Mouse (Mus musculus): Measurements from ENCODE around the gene Herc4. TPM values are rescaled to one million over a fixed set of nuclear protein-coding genes. Genes with fewer than 3 reads are reported as not detected.

The Herc4 gene
- polyA plus RNA-seq, 1 experiment from 2014 or later: 40.9 TPM

GRCm38 (mm10) chr10:63360502-63360901, 116.9 kb downstream of the Herc4 start:
- H3K4me3 ChIP-seq (ENCODE audit: low read length): no peak overlapping the region
- no peak for ATAC-seq (ENCODE audit: low read depth)
- H3K9ac ChIP-seq (ENCODE audit: low read length): no peak overlapping the region
- WGBS: 53% methylated on average over 1 of the region's 1 CpGs
- H3K9me3 ChIP-seq (ENCODE audit: control insufficient read depth, low read length): no peaks in the 10 kb centered on the region
- H3K4me2 ChIP-seq (ENCODE audit: low read depth, low read length): no peak overlapping the region
- H3K27me3 ChIP-seq (ENCODE audit: control insufficient read depth, insufficient read depth, low read depth, low read length): no peaks in the 10 kb centered on the region
- no peaks in the 10 kb centered on the region for H3K4me1 ChIP-seq (replicated peaks; ENCODE audit: control insufficient read depth, insufficient read depth, low read length)
- H3K27ac ChIP-seq (ENCODE audit: low read length): no peak overlapping the region
- no peaks in the 10 kb centered on the region for H3K36me3 ChIP-seq (ENCODE audit: control insufficient read depth, insufficient read depth, low read length)

GRCm38 (mm10) chr10:63365918-63366455, 122.4 kb downstream of the Herc4 start:
- no peak overlapping the region for H3K4me2 ChIP-seq (ENCODE audit: low read depth, low read length)

GRCm38 (mm10) chr10:63367386-63367785, 123.8 kb downstream of the Herc4 start:
- H3K27me3 ChIP-seq (ENCODE audit: control insufficient read depth, insufficient read depth, low read depth, low read length): no peaks in the 10 kb centered on the region
- no peak overlapping the region for H3K27ac ChIP-seq (ENCODE audit: low read length)
- no peak overlapping the region for H3K9ac ChIP-seq (ENCODE audit: low read length)
- no peak overlapping the region for H3K4me2 ChIP-seq (ENCODE audit: low read depth, low read length)
- ATAC-seq (ENCODE audit: low read depth): no peak
- no peaks in the 10 kb centered on the region for H3K36me3 ChIP-seq (ENCODE audit: control insufficient read depth, insufficient read depth, low read length)
- H3K4me3 ChIP-seq (ENCODE audit: low read length): no peak overlapping the region
- no peaks in the 10 kb centered on the region for H3K4me1 ChIP-seq (replicated peaks; ENCODE audit: control insufficient read depth, insufficient read depth, low read length)
- WGBS: 73% methylated on average over 6 of the region's 6 CpGs
- H3K9me3 ChIP-seq (ENCODE audit: control insufficient read depth, low read length): no peaks in the 10 kb centered on the region

More at GRCm38 (mm10) chr10:63365918-63366455, 122.4 kb downstream of the Herc4 start:
- Histone ChIP-seq H3K36me3 (ENCODE audit: control insufficient read depth, insufficient read depth, low read length) (no peaks in the 10 kb centered on the region), H3K9me3 (ENCODE audit: control insufficient read depth, low read length) (no peaks in the 10 kb centered on the region), H3K4me3 (ENCODE audit: low read length) (no peak overlapping the region), H3K27me3 (ENCODE audit: control insufficient read depth, insufficient read depth, low read depth, low read length) (no peaks in the 10 kb centered on the region), H3K27ac (ENCODE audit: low read length) (no peak overlapping the region), H3K4me1 (replicated peaks; ENCODE audit: control insufficient read depth, insufficient read depth, low read length) (no peaks in the 10 kb centered on the region), H3K9ac (ENCODE audit: low read length) (no peak overlapping the region)
- no peak for ATAC-seq (ENCODE audit: low read depth)
- WGBS: 51% methylated on average over 7 of the region's 7 CpGs

Other genes starting within 250 kb of the Herc4 start
- 103 and 108 TPM in 2 replicates for gene Hnrnph3, start 219.6 kb upstream of the Herc4 start, polyA plus RNA-seq (2015; fragmentation: Nextera tagmentation; extraction: Ambion mirVana)
- gene Pbld2, start 219.5 kb upstream of the Herc4 start, polyA plus RNA-seq (2015; fragmentation: Nextera tagmentation; extraction: Ambion mirVana): 2.8 and 3.7 TPM in 2 replicates
- gene Pbld1, start 183.6 kb upstream of the Herc4 start, polyA plus RNA-seq (2015; fragmentation: Nextera tagmentation; extraction: Ambion mirVana): 1.1 TPM in 2 replicates
- gene Atoh7, start 144.2 kb upstream of the Herc4 start, polyA plus RNA-seq (2015; fragmentation: Nextera tagmentation; extraction: Ambion mirVana): not detected in 2 replicates
- gene Mypn, start 39.9 kb upstream of the Herc4 start, polyA plus RNA-seq (2015; fragmentation: Nextera tagmentation; extraction: Ambion mirVana): 0.55 and 0.78 TPM in 2 replicates
- gene Sirt1, start 137.9 kb downstream of the Herc4 start, polyA plus RNA-seq (2015; fragmentation: Nextera tagmentation; extraction: Ambion mirVana): 3.7 and 4.8 TPM in 2 replicates
- gene Dnajc12, start 138.6 kb downstream of the Herc4 start, polyA plus RNA-seq (2015; fragmentation: Nextera tagmentation; extraction: Ambion mirVana): 11.8 and 12.5 TPM in 2 replicates
- not detected in 2 replicates for gene Gm7075, start 178.0 kb downstream of the Herc4 start, polyA plus RNA-seq (2015; fragmentation: Nextera tagmentation; extraction: Ambion mirVana)
- 0.99 and 1.0 TPM in 2 replicates for gene Ctnna3, start 186.3 kb downstream of the Herc4 start, polyA plus RNA-seq (2015; fragmentation: Nextera tagmentation; extraction: Ambion mirVana)

All from lung, embryonic 16.5 days (tissue).